Mouse (Mus musculus) WW6 (cell line): ENCODE results near the gene Krt9.

Source experiments
- DNase-seq: peaks from one replicate; pipeline ENCODE4 v3.0.0-alpha.2; 2013; ENCODE audit warnings: low read depth, low spot score

Gene Krt9

GRCm38 (mm10) chr11:100155497-100156255 lies 37.4 kb downstream of the Krt9 start:
- DNase-seq, result no peak

GRCm38 (mm10) chr11:100148615-100149330 lies 44.3 kb downstream of the Krt9 start, which contains the start of gene Krt19:
TSS of gene Krt19 (minus strand) at chr11:100148665.
- no peak for DNase-seq

GRCm38 (mm10) chr11:100147566-100148353 lies 45.3 kb downstream of the Krt9 start:
- no peak for DNase-seq

- no peak for DNase-seq
Measured at GRCm38 (mm10) chr11:100145858-100146560, 47.0 kb downstream of the Krt9 start.

GRCm38 (mm10) chr11:100145104-100145503 lies 47.9 kb downstream of the Krt9 start:
- DNase-seq, result peak; percentile 34

GRCm38 (mm10) chr11:100140966-100141365 lies 52.1 kb downstream of the Krt9 start:
- no peak for DNase-seq

- no peak for DNase-seq
Measured at GRCm38 (mm10) chr11:100139391-100139790, 53.7 kb downstream of the Krt9 start.

- DNase-seq, result no peak
Measured at GRCm38 (mm10) chr11:100138809-100139208, 54.2 kb downstream of the Krt9 start.

GRCm38 (mm10) chr11:100137693-100138092 lies 55.4 kb downstream of the Krt9 start:
- DNase-seq, result no peak
